Mouse (Mus musculus) hematopoietic stem cell, adult 5-6 weeks (primary cell): ENCODE data around the gene Cish. TPM values are rescaled to one million over a fixed set of nuclear protein-coding genes. Genes with fewer than 3 reads are reported as not detected.

Experiments used
- total RNA-seq: library from RNA; stranded (forward); fragments of 172-1452, 232-1000 nt; gene quantifications from 2 replicates; pipeline ENCODE4 v1.2.3, GENCODE M21; 2017

The Cish gene
- total RNA-seq, 1 experiment from 2014 or later, result 1.4 TPM

Other genes with a start within 250 kb of the Cish start
- gene Dock3, start 64.1 kb upstream of the Cish start, total RNA-seq, result 2.6 and 8.9 TPM in 2 replicates
- gene Mapkapk3, start 6.1 kb upstream of the Cish start, total RNA-seq, result 62.0 and 62.6 TPM in 2 replicates
- 11.5 and 37.2 TPM in 2 replicates for gene Hemk1, start 42.3 kb downstream of the Cish start, total RNA-seq
- gene 6430571L13Rik, start 44.6 kb downstream of the Cish start, total RNA-seq, result 0.25 and 0.50 TPM in 2 replicates
- gene Cacna2d2, start 103.6 kb downstream of the Cish start, total RNA-seq, result 0.19 and 1.8 TPM in 2 replicates
- 12.6 and 16.2 TPM in 2 replicates for gene Tmem115, start 237.9 kb downstream of the Cish start, total RNA-seq
- gene Cyb561d2, start 246.2 kb downstream of the Cish start, total RNA-seq, result 15.3 and 19.7 TPM in 2 replicates
- gene Nprl2, start 246.2 kb downstream of the Cish start, total RNA-seq, result 5.9 and 27.5 TPM in 2 replicates